Mouse (Mus musculus) frontal cortex, postnatal 14 days (tissue): ENCODE results near the gene Rxrb.

Experiments used
- DNase-seq, 2 experiments: peaks; one replicate each; pipeline ENCODE4 v3.0.0; 2022; ENCODE audit warnings: low spot score in 2 of 2

Rxrb gene

DNA sequence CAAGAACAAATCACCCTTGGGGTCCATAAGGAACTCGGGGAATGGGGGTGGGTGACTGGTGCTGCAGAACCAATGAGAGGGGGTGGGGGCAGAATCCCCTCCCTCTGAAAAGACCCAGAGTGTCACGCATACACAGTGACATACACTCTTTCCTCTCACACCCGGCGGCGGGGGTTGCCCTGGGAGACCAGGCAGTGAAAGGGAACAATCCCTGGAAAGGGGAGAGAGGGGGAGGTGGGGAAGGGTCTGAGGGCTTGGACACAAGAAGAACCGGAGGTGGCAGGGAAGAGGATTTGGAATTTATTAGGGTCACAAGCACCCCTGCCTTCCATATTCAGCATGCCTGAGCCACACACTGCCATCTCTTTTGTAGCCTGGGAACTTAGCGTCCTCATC, 5.9 kb upstream of the Rxrb start:
- DNase-seq = peak in 1 of 2 experiments; percentile 28

DNA sequence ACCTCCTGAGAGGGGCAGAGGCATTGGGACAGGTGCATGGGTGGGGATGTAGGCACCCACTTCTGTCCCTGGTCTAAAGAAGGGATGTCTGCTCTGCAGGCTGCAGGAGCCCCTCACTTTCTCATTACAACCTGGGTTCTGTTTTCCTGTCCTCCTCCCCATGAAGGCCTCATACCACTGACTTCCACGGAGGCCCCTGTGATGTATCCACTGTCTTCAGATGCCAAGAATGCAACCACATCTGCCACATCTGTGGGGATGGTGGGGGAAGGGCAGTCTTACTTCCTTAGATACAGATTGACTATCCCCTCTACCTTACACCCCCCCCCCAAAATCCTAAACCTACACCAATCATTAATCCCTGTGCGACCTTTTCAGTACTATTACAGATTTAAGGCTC, 5.4 kb upstream of the Rxrb start:
- DNase-seq = no peak

DNA sequence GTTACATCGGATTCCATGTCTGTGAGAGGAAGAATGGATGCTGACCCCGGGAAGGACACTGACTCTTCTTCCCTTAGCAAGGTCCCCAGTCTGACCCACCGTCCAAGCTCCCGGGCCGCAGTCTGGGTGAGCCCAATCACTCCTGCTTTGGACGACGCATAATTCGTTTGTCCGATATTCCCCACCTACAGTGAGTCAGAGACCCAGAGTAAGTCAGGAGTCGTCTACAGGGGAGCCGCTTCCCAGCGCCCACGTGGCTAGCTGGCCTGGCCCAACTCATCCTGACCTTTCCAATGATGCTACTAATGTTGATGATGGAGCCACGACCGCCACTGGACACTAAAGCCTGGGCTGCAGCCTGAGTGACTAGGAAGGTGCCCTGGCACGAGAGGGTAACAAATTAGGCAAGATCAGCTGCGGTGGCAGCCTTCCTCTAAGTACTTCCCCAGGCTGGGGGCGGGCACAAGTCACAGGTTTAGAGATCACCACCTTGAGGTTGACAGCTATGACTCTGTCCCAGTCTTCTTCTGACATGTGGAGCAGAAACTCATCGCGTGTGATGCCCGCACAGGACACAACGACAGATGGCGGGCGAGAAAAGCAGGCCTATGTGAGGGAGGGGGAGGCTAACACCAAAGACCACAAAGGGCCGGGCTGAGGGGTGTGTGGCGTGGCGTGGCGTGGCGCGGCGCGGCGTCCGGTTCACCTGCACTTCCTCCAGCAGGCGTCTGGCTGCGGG, 4.5 kb upstream of the Rxrb start:
- peak in 1 of 2 experiments; percentile 23 for DNase-seq

DNA sequence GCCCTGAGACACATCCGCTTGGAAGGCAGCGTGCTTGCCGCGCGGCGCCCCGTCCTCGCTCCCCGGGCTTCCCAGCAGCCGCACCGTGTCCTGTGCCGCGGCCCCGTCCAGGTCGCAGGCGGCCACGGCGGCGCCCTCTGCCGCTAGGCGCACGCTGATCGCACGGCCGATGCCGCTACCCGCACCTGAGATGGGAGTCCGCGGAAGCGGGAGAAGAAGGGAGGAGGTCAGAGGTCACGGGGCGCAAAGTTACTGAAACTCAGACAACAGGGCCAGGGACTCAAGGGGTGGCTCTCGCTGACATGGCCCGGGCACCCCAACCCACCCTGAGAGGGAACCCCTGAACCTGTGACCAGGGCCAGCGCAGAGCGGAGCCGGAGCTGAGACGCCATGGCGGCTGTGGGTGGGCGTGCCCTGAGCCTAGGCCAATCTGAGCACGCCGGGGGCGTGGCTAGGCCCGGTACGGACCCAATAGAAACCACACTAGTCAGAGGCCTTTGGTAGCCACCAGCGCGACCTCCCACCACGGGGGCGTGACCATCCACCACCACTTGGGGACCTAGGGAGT, 3.9 kb upstream of the Rxrb start, which contains the start of gene H2-Ke6:
Gene H2-Ke6 (minus strand): TSS at position 405 of the 568 bp plus-strand sequence.
- peak; percentile 89 to 90 for DNase-seq

DNA sequence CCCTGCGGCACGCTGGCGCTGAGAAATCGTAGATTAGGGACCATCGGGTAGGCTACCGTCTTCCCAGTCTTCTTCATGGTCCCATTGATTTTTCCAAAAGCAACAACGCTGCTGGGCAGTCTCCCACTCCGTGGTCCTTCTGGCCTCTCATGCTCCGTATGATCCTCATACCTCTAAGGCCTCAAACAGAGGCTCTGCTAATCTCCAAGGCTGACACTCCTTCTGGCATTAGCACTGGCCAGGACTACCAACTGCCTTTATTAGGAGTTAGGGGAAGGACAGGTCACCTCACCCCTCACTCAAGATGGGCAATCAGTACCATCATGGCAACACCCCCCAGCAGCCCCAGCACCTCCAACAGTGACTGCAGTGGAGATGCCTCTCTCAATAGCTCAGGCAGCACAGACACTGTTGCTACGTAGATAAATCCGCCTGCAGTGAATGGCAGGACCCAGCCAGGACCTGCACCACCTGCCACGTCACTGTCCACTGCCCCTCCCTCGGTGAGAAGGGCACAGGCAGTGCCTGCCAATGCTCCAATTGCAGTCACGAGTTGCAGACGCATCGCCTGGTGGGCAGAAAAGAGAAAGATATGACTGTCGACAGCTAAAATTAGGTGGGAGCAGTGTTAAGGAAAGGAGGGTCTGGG, 3.0 kb upstream of the Rxrb start:
- DNase-seq = no peak

DNA sequence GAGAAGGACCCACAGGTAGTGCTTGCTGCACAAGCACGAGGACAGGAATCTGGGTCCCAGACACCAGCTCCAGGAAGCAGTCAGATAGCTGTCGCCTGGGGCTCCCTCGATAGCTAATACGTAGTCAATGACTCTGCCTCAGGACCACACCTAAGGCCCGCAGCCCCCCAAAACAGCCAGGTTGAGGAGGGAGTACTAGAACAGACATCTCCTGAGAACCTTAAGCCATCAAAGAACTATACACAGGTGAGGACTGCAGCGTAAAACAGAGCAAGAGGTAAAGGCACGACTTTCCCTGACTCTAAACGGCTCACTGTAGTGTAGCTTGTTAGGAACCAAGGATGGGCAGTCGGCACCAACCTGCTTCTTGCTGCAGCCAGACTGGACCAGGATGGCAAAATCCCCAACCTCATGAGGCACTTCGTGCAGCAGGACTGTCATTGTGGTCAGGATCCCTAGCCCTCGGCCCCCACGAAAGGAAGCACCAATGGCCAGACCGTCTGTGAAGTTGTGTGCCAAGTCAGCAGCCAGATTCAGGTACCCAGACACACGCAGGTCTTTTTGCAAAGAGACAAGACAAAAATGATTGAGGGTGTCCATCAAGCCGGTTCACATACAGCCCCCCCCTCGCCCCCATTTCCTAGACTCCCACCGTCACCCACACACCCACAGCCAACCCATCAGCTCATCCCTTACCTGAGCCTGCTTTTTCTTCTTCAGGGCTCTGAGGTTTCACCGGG, 2.3 kb upstream of the Rxrb start:
- DNase-seq = no peak

DNA sequence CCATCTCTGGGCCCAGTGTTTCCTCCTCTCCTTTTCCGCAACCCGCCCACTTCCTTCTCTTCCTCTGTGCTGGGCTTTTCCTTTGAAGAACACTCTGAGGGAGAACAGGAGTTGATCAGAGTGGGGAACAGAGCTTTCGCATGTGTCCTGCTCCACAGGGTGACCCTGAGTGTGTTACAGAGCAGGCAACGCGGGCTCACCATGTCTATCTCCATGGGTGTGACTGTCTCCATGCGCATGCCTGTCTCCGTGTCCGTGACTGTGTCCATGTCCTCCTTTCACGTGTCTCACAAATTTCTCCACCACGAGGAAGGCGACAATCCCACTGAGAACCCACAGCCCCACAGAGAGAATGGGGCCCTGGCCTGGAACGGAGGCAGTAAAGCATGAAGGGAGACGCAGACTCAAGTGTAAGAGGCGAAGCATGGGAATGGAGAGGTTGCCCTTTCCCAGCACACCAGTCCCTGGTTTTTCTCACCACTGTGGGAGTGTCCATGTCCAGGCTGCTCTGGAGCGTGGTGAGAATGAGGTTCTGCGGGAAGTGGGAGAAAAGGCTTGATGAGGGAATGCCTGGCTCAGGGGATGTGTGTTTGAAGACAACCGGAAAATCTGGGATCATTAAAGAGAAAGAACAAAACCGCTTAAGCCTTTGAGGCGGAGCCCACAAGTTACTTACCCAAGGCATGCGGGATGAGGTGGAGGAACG, 1.6 kb upstream of the Rxrb start:
- DNase-seq = no peak

DNA sequence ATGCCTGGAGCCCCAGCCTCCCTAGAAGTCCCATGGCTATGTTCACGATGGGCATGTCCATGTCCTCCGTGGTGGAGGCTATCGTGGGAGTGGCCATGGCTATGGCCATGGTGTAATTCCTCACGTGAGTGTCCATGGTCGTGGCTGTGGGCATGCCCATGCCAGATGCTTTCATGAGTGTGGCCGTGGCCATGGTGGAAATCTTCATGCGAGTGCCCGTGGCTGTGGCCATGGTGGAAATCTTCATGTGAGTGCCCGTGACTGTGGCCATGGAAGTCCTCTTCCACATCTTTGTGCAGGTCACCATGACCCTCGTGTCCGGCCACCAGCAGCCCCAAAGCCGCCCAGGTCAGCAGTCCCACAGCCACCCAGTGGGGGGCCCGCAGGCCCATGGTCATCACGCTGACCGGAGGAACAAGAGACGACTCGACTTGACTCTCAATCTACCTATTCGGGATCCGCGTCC, 718 bp upstream of the Rxrb start:
- DNase-seq = peak; percentile 30 to 54

DNA sequence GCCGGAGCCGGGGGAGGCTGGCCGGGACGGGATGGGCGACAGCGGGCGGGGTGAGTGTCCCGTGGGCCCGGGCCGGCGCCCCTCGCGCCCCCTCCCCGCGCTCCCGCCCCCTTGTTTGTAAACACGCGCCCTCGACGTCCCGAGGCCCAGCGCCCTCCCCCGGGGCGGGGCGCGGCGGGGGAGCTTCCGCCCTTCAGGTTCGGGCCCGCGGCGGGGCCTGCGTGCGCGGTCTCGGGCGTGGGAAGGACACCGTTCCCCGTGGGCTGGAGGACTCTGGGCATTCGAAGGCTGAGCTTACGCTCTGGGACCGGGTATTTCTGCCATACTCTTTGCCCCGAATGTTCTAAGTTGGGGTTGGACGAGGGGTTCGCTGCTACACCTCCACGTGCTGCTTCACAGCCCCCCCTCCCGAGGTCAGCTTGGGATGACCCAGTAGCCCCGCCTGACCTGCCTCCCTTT, 591 bp downstream of the Rxrb start:
- peak in 1 of 2 experiments; percentile 57 for DNase-seq

DNA sequence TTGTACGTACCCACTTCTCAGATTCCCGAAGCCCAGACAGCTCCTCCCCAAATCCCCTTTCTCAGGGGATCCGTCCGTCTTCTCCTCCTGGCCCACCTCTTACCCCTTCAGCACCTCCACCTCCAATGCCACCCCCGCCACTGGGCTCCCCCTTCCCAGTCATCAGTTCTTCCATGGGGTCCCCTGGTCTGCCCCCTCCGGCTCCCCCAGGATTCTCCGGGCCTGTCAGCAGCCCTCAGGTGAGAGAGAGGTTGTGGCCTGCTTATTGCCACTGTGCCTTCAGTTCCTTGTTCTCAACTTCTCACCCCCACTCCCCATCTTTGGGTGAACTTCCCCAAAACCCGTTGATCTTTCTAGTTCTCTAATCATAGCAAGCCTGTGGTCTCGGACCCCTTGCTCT, 1.2 kb downstream of the Rxrb start:
- DNase-seq = peak in 1 of 2 experiments; percentile 31

DNA sequence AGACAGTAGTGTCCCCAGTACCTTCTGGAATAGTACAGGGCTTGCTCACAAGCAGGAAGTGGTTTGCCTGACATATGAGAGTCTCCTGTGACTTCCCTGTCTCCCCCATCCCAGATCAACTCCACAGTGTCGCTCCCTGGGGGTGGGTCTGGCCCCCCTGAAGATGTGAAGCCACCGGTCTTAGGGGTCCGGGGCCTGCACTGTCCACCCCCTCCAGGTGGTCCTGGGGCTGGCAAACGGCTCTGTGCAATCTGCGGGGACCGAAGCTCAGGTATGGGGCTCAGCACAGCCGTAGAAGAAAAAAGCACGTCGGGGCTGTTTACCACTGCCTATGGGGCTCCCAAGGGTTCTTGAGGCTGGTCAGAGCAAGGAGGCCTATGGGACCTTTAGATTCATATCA, 1.8 kb downstream of the Rxrb start:
- no peak for DNase-seq

DNA sequence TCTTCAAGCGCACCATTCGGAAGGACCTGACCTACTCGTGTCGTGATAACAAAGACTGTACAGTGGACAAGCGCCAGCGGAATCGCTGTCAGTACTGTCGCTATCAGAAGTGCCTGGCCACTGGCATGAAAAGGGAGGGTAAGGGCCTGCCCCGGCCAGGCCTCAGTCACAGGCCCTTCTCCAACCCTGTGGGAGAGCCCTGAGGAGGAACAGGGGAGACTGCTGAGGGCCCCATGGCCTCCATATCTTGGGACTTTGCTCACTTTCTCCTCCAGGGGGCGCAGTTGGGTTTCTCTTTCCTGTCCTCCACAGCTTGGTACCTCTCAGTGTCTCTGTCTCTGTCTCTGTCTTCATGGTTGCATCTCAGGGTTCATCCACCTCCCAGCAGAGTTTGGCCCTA, 2.5 kb downstream of the Rxrb start:
- DNase-seq = peak; percentile 52

DNA sequence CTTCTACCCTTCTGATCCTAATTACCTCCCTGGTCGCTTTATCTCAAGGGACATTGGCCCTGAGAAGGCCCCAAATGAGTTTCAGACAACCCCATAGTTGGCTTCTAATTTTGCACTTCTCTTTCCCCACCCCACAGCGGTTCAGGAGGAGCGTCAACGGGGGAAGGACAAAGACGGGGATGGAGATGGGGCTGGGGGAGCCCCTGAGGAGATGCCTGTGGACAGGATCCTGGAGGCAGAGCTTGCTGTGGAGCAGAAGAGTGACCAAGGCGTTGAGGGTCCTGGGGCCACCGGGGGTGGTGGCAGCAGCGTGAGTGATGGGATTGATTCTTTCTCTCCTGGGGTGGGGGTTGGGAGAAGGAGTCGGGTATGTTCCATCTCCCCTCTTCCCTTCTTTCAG, 3.9 kb downstream of the Rxrb start:
- no peak for DNase-seq

DNA sequence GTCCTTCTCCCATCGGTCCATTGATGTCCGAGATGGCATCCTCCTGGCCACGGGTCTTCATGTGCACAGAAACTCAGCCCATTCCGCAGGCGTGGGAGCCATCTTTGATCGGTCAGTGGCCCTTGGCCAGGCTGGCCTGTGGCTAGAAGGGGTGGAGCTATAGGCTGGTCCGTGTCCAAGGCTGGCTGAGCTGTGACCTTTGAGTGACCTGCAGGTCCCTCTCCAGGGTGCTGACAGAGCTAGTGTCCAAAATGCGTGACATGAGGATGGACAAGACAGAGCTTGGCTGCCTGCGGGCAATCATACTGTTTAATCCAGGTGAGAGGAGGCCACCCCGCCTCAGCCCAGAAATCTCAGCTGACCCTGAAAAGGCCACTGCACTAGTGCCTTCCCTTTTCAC, 5.0 kb downstream of the Rxrb start:
- DNase-seq = no peak

DNA sequence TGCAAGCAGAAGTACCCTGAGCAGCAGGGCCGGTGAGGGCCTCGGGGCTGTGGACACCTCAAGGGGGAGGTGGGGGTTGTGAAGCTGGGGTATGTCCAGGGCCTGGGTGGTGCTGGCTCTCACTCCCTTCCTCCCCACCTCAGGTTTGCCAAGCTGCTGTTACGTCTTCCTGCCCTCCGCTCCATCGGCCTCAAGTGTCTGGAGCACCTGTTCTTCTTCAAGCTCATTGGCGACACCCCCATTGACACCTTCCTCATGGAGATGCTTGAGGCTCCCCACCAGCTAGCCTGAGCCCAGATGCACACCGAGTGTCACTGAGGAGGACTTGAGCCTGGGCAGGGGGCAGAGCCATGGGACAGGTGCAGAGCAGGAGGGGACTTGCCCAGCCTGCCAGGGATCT, 5.6 kb downstream of the Rxrb start:
- DNase-seq = no peak

DNA sequence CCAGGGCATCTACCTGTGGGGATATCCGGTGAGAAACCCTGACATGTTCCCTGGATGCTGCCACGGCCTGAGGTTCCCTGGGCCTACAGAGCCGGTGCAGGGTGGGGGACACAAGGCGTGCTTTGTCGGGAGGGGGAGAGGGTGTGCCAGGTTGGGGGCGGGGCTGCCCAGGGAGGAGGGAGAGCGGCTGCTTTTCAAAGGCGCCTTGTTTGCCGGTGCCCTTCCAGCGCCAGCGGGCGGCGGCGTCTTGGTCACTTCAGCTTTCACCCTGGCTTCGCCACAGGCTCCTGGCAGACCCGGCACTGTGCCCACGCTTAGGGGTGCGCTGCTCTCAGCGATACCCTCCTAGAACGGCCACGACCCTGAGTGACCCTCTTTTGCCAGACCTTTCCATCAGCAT, 6.8 kb downstream of the Rxrb start:
- peak; percentile 51 to 52 for DNase-seq

DNA sequence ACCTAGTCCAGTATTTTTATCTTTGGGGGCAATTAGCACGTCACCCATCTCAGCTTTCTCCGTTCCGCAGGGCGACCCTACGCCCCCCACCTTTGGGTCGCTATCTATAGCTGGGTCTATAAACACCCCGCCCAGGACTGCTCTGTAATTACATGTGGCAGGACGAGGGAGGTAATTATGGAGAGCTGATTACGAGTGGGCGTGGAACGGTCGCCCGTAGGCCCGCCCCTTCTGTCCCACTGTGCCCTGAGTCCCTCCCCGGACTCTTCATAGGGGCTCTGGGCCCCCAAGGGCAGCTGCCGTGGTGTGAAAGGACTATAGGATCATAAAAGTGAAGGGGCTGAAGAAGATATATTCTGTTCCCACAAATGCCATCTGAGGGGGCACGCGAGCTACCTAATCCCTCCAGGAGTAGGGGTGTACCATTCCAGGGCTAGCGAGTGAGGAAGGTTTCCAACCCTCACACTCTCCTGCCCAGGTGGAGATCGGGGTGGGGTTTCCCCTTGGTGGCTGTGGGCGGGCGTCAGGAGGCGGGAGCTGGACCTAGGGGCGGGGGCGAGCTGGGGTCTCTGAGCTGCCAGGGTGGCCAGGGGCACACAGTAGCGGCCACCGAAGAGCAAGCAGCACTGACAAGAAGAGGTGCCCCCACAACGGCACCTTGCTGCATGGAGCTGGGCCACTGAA, 7.4 kb downstream of the Rxrb start, which contains the start of gene Col11a2:
Gene Col11a2 (plus strand): TSS at position 560 of the 684 bp plus-strand sequence.
- DNase-seq = peak; percentile 31 to 36

DNA sequence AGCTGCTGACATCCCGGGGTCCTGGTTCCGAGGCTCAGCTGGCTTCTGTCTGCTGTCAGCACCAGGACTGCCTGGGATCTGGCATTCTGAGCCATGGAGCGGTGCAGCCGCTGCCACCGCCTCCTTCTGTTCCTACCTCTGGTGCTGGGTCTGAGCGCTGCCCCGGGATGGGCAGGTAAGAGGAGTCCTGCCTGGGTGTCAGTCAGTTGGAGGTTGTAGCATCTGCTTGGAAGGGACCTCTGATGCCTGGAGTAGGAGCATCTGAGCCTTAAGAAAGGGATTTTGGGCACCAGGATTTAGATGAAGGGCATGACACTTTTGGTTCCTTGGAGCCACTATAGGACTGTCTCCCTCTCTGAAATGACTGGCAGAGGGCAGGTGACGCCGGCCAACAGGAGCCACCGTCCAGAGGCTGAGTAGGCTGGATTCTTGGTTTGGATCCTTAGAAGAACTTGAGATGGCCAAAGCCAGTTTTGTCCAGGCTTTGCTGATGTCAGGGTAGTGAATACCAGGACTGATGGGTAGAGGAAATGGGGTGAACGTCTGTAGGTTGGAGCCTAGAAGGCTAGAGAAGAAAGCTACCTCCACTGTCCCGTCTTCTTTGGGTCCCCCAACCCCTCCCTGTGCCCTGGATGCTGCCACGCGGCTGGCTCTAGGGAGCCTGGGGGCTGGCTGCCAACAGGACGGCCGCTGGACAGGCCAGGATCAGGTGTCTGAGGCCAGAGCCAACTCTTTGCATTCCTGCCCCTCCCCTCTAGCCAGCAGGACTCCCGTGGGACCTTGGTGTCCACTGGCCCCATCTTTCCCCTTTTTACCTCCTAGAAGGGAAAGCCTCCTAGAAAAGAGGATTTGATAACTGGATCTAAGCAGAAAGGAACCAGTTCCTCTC, 8.2 kb downstream of the Rxrb start:
- DNase-seq = peak; percentile 18 to 31

DNA sequence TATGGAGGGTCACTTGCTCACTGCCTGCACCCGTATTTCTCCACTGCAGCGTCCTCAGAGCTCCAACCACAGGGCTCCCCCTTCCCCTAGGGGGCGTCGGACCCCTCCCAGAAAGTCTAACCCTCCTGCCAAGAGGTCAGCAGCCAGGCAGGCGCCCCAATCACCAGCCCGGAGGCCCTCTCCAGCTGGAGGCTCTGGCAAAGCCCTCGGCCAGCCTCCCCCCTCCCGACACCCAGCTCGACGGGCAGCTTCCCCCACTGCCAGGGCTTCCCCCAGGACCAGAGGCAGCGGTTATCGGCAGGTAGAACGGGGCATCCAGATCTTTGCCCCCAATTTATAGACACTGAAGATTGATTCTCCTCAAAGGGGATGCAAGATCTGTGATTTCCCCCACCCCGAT, 14.3 kb downstream of the Rxrb start:
- no peak for DNase-seq
